Mouse (Mus musculus): ENCODE measurements around the gene C330007P06Rik.
A peak's percentile ranks its signal among the peaks of the same experiment; 100 is the strongest.

C330007P06Rik gene

GRCm38 (mm10) chrX:36833397-36834084 is 40.4 kb downstream of the C330007P06Rik start:
- peak; percentile 85 for DNase-seq

GRCm38 (mm10) chrX:36831632-36832031 is 42.3 kb downstream of the C330007P06Rik start:
- DNase-seq, result no peak

- no peak for DNase-seq
Observed at GRCm38 (mm10) chrX:36830271-36830670, 43.6 kb downstream of the C330007P06Rik start.

- no peak for DNase-seq
Observed at GRCm38 (mm10) chrX:36826873-36827272, 47.0 kb downstream of the C330007P06Rik start.

GRCm38 (mm10) chrX:36825032-36825431 is 48.9 kb downstream of the C330007P06Rik start:
- DNase-seq, result no peak

GRCm38 (mm10) chrX:36823932-36824711 is 49.8 kb downstream of the C330007P06Rik start:
- no peak for DNase-seq

GRCm38 (mm10) chrX:36820201-36820600 is 53.7 kb downstream of the C330007P06Rik start:
- peak; percentile 57 for DNase-seq

- no peak for DNase-seq
Observed at GRCm38 (mm10) chrX:36819575-36819974, 54.3 kb downstream of the C330007P06Rik start.

- peak; percentile 25 for DNase-seq
Observed at GRCm38 (mm10) chrX:36816953-36817441, 56.9 kb downstream of the C330007P06Rik start.

- DNase-seq, result no peak
Observed at GRCm38 (mm10) chrX:36816368-36816899, 57.5 kb downstream of the C330007P06Rik start.

GRCm38 (mm10) chrX:36815439-36815838 is 58.5 kb downstream of the C330007P06Rik start:
- no peak for DNase-seq

GRCm38 (mm10) chrX:36815022-36815421 is 58.9 kb downstream of the C330007P06Rik start:
- DNase-seq, result no peak

GRCm38 (mm10) chrX:36814161-36814836 is 59.6 kb downstream of the C330007P06Rik start:
- no peak for DNase-seq

GRCm38 (mm10) chrX:36811377-36811776 is 62.5 kb downstream of the C330007P06Rik start:
- peak; percentile 57 for DNase-seq

- DNase-seq, result no peak
Observed at GRCm38 (mm10) chrX:36808318-36808683, 65.6 kb downstream of the C330007P06Rik start.

GRCm38 (mm10) chrX:36807360-36808317 is 66.3 kb downstream of the C330007P06Rik start:
- DNase-seq, result peak; percentile 86

- no peak for DNase-seq
Observed at GRCm38 (mm10) chrX:36805466-36806235, 68.3 kb downstream of the C330007P06Rik start.

- DNase-seq, result no peak
Observed at GRCm38 (mm10) chrX:36804196-36804595, 69.7 kb downstream of the C330007P06Rik start.

- DNase-seq, result peak; percentile 12
Observed at GRCm38 (mm10) chrX:36803189-36803588, 70.7 kb downstream of the C330007P06Rik start.

- DNase-seq, result no peak
Observed at GRCm38 (mm10) chrX:36799131-36799879, 74.6 kb downstream of the C330007P06Rik start.
